Mouse (Mus musculus) embryonic fibroblast, embryonic 13.5 days (primary cell): ENCODE results near the gene Rab39.

Experiments
- CTCF ChIP-seq: IDR thresholded peaks from 2 replicates; pipeline ENCODE4 v1.5.1; 2011; ENCODE audit warnings: mild to moderate bottlenecking, control low read depth, low read length, moderate library complexity, borderline replicate concordance; ENCODE audit not compliant: insufficient read depth
- POLR2A ChIP-seq: IDR thresholded peaks from 2 replicates; pipeline ENCODE4 v1.6.1; 2011; ENCODE audit warnings: low read depth, mild to moderate bottlenecking, control low read depth, low read length, moderate library complexity

GRCm38 (mm10) chr9:53754801-53755200, 48.8 kb upstream of the Rab39 start:
- TF ChIP-seq POLR2A (no peak), CTCF (no peak)
